Mouse (Mus musculus): ENCODE results near the gene Srsf7.
A peak's percentile ranks its signal among the peaks of the same experiment; 100 is the strongest.
"Not testable (repeated sequence)": the region's sequence is repeated elsewhere in the genome, so short reads cannot be mapped to it uniquely, and the experiment has no call there.

The Srsf7 gene

GRCm38 (mm10) chr17:80206671-80207581, at the start of gene Srsf7, which contains the start of gene Ttc39d:
Gene Srsf7 (minus strand): TSS chr17:80207307.
Gene Ttc39d (plus strand): TSS chr17:80207460.
- peak; percentile 100 for DNase-seq (ENCODE audit: low spot score)

- DNase-seq (ENCODE audit: low spot score): peak; percentile 60
Observed at GRCm38 (mm10) chr17:80255208-80255607, 48.1 kb upstream of the Srsf7 start.

- DNase-seq (ENCODE audit: low spot score): no peak
Observed at GRCm38 (mm10) chr17:80254421-80254820, 47.3 kb upstream of the Srsf7 start.

- no peak for DNase-seq (ENCODE audit: low spot score)
Observed at GRCm38 (mm10) chr17:80252757-80253525, 45.8 kb upstream of the Srsf7 start.

GRCm38 (mm10) chr17:80243116-80243515, 36.0 kb upstream of the Srsf7 start:
- peak; percentile 56 for DNase-seq (ENCODE audit: low spot score)

GRCm38 (mm10) chr17:80241594-80241993, 34.5 kb upstream of the Srsf7 start:
- DNase-seq (ENCODE audit: low spot score): no peak

GRCm38 (mm10) chr17:80237475-80237874, 30.4 kb upstream of the Srsf7 start:
- no peak for DNase-seq (ENCODE audit: low spot score)

- no peak for DNase-seq (ENCODE audit: low spot score)
Observed at GRCm38 (mm10) chr17:80236805-80237204, 29.7 kb upstream of the Srsf7 start.

- no peak for DNase-seq (ENCODE audit: low spot score)
Observed at GRCm38 (mm10) chr17:80235477-80235876, 28.4 kb upstream of the Srsf7 start.

- DNase-seq (ENCODE audit: low spot score): no peak
Observed at GRCm38 (mm10) chr17:80234376-80234775, 27.3 kb upstream of the Srsf7 start.

- DNase-seq (ENCODE audit: low spot score): no peak
Observed at GRCm38 (mm10) chr17:80233844-80234243, 26.7 kb upstream of the Srsf7 start.

GRCm38 (mm10) chr17:80229396-80229795, 22.3 kb upstream of the Srsf7 start:
- no peak for DNase-seq (ENCODE audit: low spot score)

GRCm38 (mm10) chr17:80225142-80225541, 18.0 kb upstream of the Srsf7 start:
- not testable (repeated sequence) for DNase-seq (ENCODE audit: low spot score)

- peak; percentile 97 for DNase-seq (ENCODE audit: low spot score)
Observed at GRCm38 (mm10) chr17:80224326-80225116, 17.4 kb upstream of the Srsf7 start, which contains the start of gene Gemin6. Gene Gemin6 (plus strand): TSS chr17:80224441.

GRCm38 (mm10) chr17:80223829-80224228, 16.7 kb upstream of the Srsf7 start:
- DNase-seq (ENCODE audit: low spot score): no peak

- DNase-seq (ENCODE audit: low spot score): no peak
Observed at GRCm38 (mm10) chr17:80221890-80222628, 15.0 kb upstream of the Srsf7 start.

GRCm38 (mm10) chr17:80221202-80221601, 14.1 kb upstream of the Srsf7 start:
- no peak for DNase-seq (ENCODE audit: low spot score)

GRCm38 (mm10) chr17:80220131-80220530, 13.0 kb upstream of the Srsf7 start:
- no peak for DNase-seq (ENCODE audit: low spot score)

GRCm38 (mm10) chr17:80213998-80214397, 6.9 kb upstream of the Srsf7 start:
- DNase-seq (ENCODE audit: low spot score): not testable (repeated sequence)

- DNase-seq (ENCODE audit: low spot score): peak; percentile 69
Observed at GRCm38 (mm10) chr17:80206301-80206670, 821 bp downstream of the Srsf7 start.

GRCm38 (mm10) chr17:80205657-80206056, 1.4 kb downstream of the Srsf7 start:
- DNase-seq (ENCODE audit: low spot score): peak; percentile 16

All from embryo, embryonic 10.5 days (tissue).